Mouse (Mus musculus): Measurements from ENCODE around the gene Plcb1.
"Not testable (repeated sequence)": the region's sequence is repeated elsewhere in the genome, so short reads cannot be mapped to it uniquely, and the experiment has no call there.

GRCm38 (mm10) chr2:135007885-135008284 lies 222.0 kb downstream of the Plcb1 start:
- not testable (repeated sequence) for TF ChIP-seq CTCF (IDR thresholded peaks at IDR 0.05; ENCODE audit: control insufficient read depth, insufficient read depth, insufficient read length); MAX (IDR thresholded peaks at IDR 0.05)
